Mouse (Mus musculus) left cerebral cortex, adult 18-20 months (tissue): Measurements from ENCODE around the gene Olfr1032. TPM values are rescaled to one million over a fixed set of nuclear protein-coding genes. Genes with fewer than 3 reads are reported as not detected.
"Not testable (repeated sequence)": the region's sequence is repeated elsewhere in the genome, so short reads cannot be mapped to it uniquely, and the experiment has no call there.

Experiments used
- DNase-seq, 2 experiments: peaks; one replicate each; pipeline ENCODE4 v3.0.0; 2021 to 2022; ENCODE audit warnings: low spot score in 2 of 2, mixed read lengths in 1 of 2
- long read RNA-seq, 2 experiments: library from polyadenylated mRNA; stranded (forward); transcript quantifications; one replicate each; pipeline ENCODE4 v2.0.0; 2021
- total RNA-seq, 2 experiments: library from RNA; stranded (reverse); gene quantifications; 2 replicates each; pipeline ENCODE4 v1.2.3; 2021

The Olfr1032 gene
- total RNA-seq = not detected
- long read RNA-seq, experiment 1 = 0 reads
- long read RNA-seq, experiment 2 = 0 reads

- DNase-seq = no peak
These were observed at the start of gene Olfr1032 for GRCm38 (mm10) chr2:86005240-86005639. Gene Olfr1032, plus strand, starts transcription at chr2:86005540.

GRCm38 (mm10) chr2:85973595-85973994 lies 31.7 kb upstream of the Olfr1032 start, which contains the start of gene Olfr1029:
Gene Olfr1029, plus strand, starts transcription at chr2:85973895.
- no peak for DNase-seq

- DNase-seq = no peak
These were observed 26.4 kb upstream of the Olfr1032 start, which contains the start of gene Olfr1030 for GRCm38 (mm10) chr2:85978976-85979375. Gene Olfr1030, plus strand, starts transcription at chr2:85979276.

- no peak for DNase-seq
These were observed 15.3 kb upstream of the Olfr1032 start, which contains the start of gene Olfr1031 for GRCm38 (mm10) chr2:85990004-85990403. Gene Olfr1031, plus strand, starts transcription at chr2:85990304.

GRCm38 (mm10) chr2:86020406-86020805 lies 15.1 kb downstream of the Olfr1032 start, which contains the start of gene Olfr1033:
Gene Olfr1033, plus strand, starts transcription at chr2:86020633.
- not testable (repeated sequence) for DNase-seq

- not testable (repeated sequence) for DNase-seq
These were observed 16.2 kb downstream of the Olfr1032 start for GRCm38 (mm10) chr2:86021518-86021917.

GRCm38 (mm10) chr2:86045561-86045960 lies 40.2 kb downstream of the Olfr1032 start, which contains the start of gene Olfr1034:
Gene Olfr1034, plus strand, starts transcription at chr2:86045861.
- no peak for DNase-seq

GRCm38 (mm10) chr2:86050777-86051176 lies 45.4 kb downstream of the Olfr1032 start:
- not testable (repeated sequence) for DNase-seq

Other genes starting within 250 kb of the Olfr1032 start
- gene Olfr1012, start 242.8 kb upstream of the Olfr1032 start, total RNA-seq = not detected
- gene Olfr1013, start 238.4 kb upstream of the Olfr1032 start, total RNA-seq = not detected
- not detected for gene Olfr1014, start 232.8 kb upstream of the Olfr1032 start, total RNA-seq
- not detected for gene Olfr1015, start 223.5 kb upstream of the Olfr1032 start, total RNA-seq
- not detected for gene Olfr1016, start 203.0 kb upstream of the Olfr1032 start, total RNA-seq
- not detected for gene Olfr1018, start 187.1 kb upstream of the Olfr1032 start, total RNA-seq
- gene Olfr1019, start 160.1 kb upstream of the Olfr1032 start, total RNA-seq = not detected
- not detected for gene Olfr1020, start 158.5 kb upstream of the Olfr1032 start, total RNA-seq
- gene Olfr1022, start 136.9 kb upstream of the Olfr1032 start, total RNA-seq = not detected
- not detected for gene Olfr1023, start 119.9 kb upstream of the Olfr1032 start, total RNA-seq
- gene Olfr1024, start 100.5 kb upstream of the Olfr1032 start, total RNA-seq = not detected
- gene Olfr1025-ps1, start 90.3 kb upstream of the Olfr1032 start, total RNA-seq = not detected
- gene Olfr1026, start 84.0 kb upstream of the Olfr1032 start, total RNA-seq = not detected
- gene Olfr1028, start 55.1 kb upstream of the Olfr1032 start, total RNA-seq = not detected
- not detected for gene Olfr1029, start 31.6 kb upstream of the Olfr1032 start, total RNA-seq
- not detected for gene Olfr1030, start 26.3 kb upstream of the Olfr1032 start, total RNA-seq
- gene Olfr1031, start 15.2 kb upstream of the Olfr1032 start, total RNA-seq = not detected
- not detected for gene Olfr1033, start 15.1 kb downstream of the Olfr1032 start, total RNA-seq
- gene Olfr1034, start 40.3 kb downstream of the Olfr1032 start, total RNA-seq = not detected
- gene Olfr1036, start 68.5 kb downstream of the Olfr1032 start, total RNA-seq = not detected
- gene Olfr1037, start 81.8 kb downstream of the Olfr1032 start, total RNA-seq = not detected
- gene Olfr1039, start 130.4 kb downstream of the Olfr1032 start, total RNA-seq = not detected
- not detected for gene Olfr1040, start 141.2 kb downstream of the Olfr1032 start, total RNA-seq
- gene Olfr1042, start 156.3 kb downstream of the Olfr1032 start, total RNA-seq = not detected
- gene Olfr1043, start 162.0 kb downstream of the Olfr1032 start, total RNA-seq = not detected
- not detected for gene Olfr1044, start 172.3 kb downstream of the Olfr1032 start, total RNA-seq
- not detected for gene Olfr52, start 180.1 kb downstream of the Olfr1032 start, total RNA-seq
- gene Olfr1045, start 197.5 kb downstream of the Olfr1032 start, total RNA-seq = not detected
- gene Olfr1046, start 213.8 kb downstream of the Olfr1032 start, total RNA-seq = not detected
- gene Olfr1047, start 225.9 kb downstream of the Olfr1032 start, total RNA-seq = not detected
- gene Olfr1048, start 234.7 kb downstream of the Olfr1032 start, total RNA-seq = not detected